Mouse (Mus musculus) heart, adult 2 months (tissue): ENCODE measurements around the gene Flnc. TPM values are rescaled to one million over a fixed set of nuclear protein-coding genes. Genes with fewer than 3 reads are reported as not detected.

ENCODE experiments used
- DNase-seq, 2 experiments: peaks; one replicate each; pipeline ENCODE4 v3.0.0; 2021
- H3K27ac ChIP-seq: fragments of 200-600 bp; 2 replicates; pipeline ENCODE4 v1.8.1; 2022
- H3K27me3 ChIP-seq: fragments of 200-500 bp; 2 replicates; pipeline ENCODE4 v1.6.1; 2012; ENCODE audit warnings: mild to moderate bottlenecking, low read length, inconsistent platforms, mixed read lengths; ENCODE audit not compliant: control insufficient read depth, insufficient read depth
- H3K36me3 ChIP-seq: fragments of 200-500 bp; 2 replicates; pipeline ENCODE4 v1.6.1; 2012; ENCODE audit warnings: low read length, inconsistent platforms; ENCODE audit not compliant: control insufficient read depth, insufficient read depth
- H3K4me1 ChIP-seq: fragments of 200-500 bp; 2 replicates; pipeline ENCODE4 v1.6.1; 2011; ENCODE audit warnings: low read length; ENCODE audit not compliant: control insufficient read depth, insufficient read depth
- H3K4me3 ChIP-seq: fragments of 200-600 bp; 2 replicates; pipeline ENCODE4 v1.8.1; 2022
- H3K79me2 ChIP-seq: fragments of 200-500 bp; replicated peaks from 2 replicates; pipeline ENCODE4 v1.6.1; 2012; ENCODE audit warnings: mild to moderate bottlenecking, inconsistent platforms, low read length, moderate library complexity, mixed read lengths; ENCODE audit not compliant: control insufficient read depth, insufficient read depth
- H3K9ac ChIP-seq: fragments of 200-500 bp; 2 replicates; pipeline ENCODE4 v1.6.1; 2012; ENCODE audit warnings: low read depth, mild to moderate bottlenecking, control low read depth, inconsistent platforms, low read length, mixed read lengths
- CTCF ChIP-seq: fragments of 200-600 bp; IDR thresholded peaks from 2 replicates; pipeline ENCODE4 v1.8.1; 2022; ENCODE audit warnings: antibody characterized with exemption, mild to moderate bottlenecking, moderate library complexity
- EP300 ChIP-seq: fragments of 200-500 bp; IDR thresholded peaks from 2 replicates; pipeline ENCODE4 v1.6.1; 2011; ENCODE audit warnings: low read depth, low read length, control low read depth; ENCODE audit not compliant: insufficient read depth
- POLR2A ChIP-seq: fragments of 200-500 bp; IDR thresholded peaks from 2 replicates; pipeline ENCODE4 v1.6.1; 2011; ENCODE audit warnings: mild to moderate bottlenecking, low read depth, low read length, control low read depth; ENCODE audit not compliant: insufficient read depth
- WGBS: fragments of 180-500 bp; shearing (Covaris S2); methylation state at CpG from one replicate; pipeline ENCODE4 v1.1.7; 2018; 5-methylcytosine and 5-hydroxymethylcytosine counted together
- intact Hi-C: fragments of 180-260 bp; cut with DNase I; formaldehyde crosslinking; loops from one replicate; pipeline ENCODE4 v1.15.1; 2025
- polyA plus RNA-seq: library from polyadenylated mRNA; depleted of rRNA; stranded (reverse); fragments of >200 nt; gene quantifications from 2 replicates; pipeline ENCODE4 v1.2.3, GENCODE M21; 2012
- total RNA-seq, 2 experiments: library from RNA; stranded (reverse); gene quantifications; 2 replicates each; pipeline ENCODE4 v1.2.3; 2021

Gene Flnc
- total and polyA plus RNA-seq, 3 experiments: 56.0 to 222 (median 192) TPM

GRCm38 (mm10) chr6:29433804-29434795, 1.0 kb downstream of the Flnc start:
- no peaks in the 10 kb centered on the region for H3K79me2 ChIP-seq
- H3K36me3 ChIP-seq: no peaks in the 10 kb centered on the region
- peak overlapping the region; percentile 89 for H3K27ac ChIP-seq
- intact Hi-C loops: loop anchor here (5.0 kb wide), 1 partner anchor 72 kb away; no protein-coding TSS in a partner anchor
- peak; percentile 74 to 80 for DNase-seq
- 6% methylated on average over 27 of the region's 27 CpGs for WGBS
- peak overlapping the region; percentile 65 for H3K4me3 ChIP-seq
- H3K9ac ChIP-seq: peak overlapping the region; percentile 79
- TF ChIP-seq CTCF: no peak
- TF ChIP-seq POLR2A: peak; percentile 74
- TF ChIP-seq EP300: 0 out of 2 replicates have a peak, but pooled peaks have one; percentile 17
- H3K4me1 ChIP-seq: no peaks in the 10 kb centered on the region; the same call in 1 of the 2 replicates
- no peaks in the 10 kb centered on the region for H3K27me3 ChIP-seq

GRCm38 (mm10) chr6:29434911-29435691, 2.0 kb downstream of the Flnc start:
- H3K27ac ChIP-seq: peak overlapping the region; percentile 90
- peak overlapping the region; percentile 79 for H3K9ac ChIP-seq
- H3K27me3 ChIP-seq: no peaks in the 10 kb centered on the region
- no peaks in the 10 kb centered on the region for H3K79me2 ChIP-seq
- H3K4me1 ChIP-seq: no peaks in the 10 kb centered on the region; the same call in 1 of the 2 replicates
- WGBS: 10% methylated on average over 13 of the region's 13 CpGs
- 0 out of 2 replicates have a peak, but pooled peaks have one; percentile 55 for TF ChIP-seq EP300
- TF ChIP-seq CTCF: no peak
- 0 out of 2 replicates have a peak, but pooled peaks have one; percentile 5 for TF ChIP-seq POLR2A
- no peaks in the 10 kb centered on the region for H3K36me3 ChIP-seq
- intact Hi-C loops: loop anchor here (5.0 kb wide), 1 partner anchor 73 kb away; no protein-coding TSS in a partner anchor
- H3K4me3 ChIP-seq: peak overlapping the region; percentile 65
- DNase-seq: peak; percentile 63 to 66

GRCm38 (mm10) chr6:29435940-29436451, 2.9 kb downstream of the Flnc start:
- TF ChIP-seq POLR2A (0 out of 2 replicates have a peak, but pooled peaks have one; percentile 5), EP300 (no peak)
- intact Hi-C loops: no loop called here
- Histone ChIP-seq H3K36me3 (no peaks in the 10 kb centered on the region), H3K27ac (peak overlapping the region; percentile 90), H3K9ac (peak overlapping the region; percentile 23), H3K79me2 (no peaks in the 10 kb centered on the region), H3K4me1 (no peaks in the 10 kb centered on the region; the same call in 1 of the 2 replicates), H3K4me3 (peak overlapping the region; percentile 43), H3K27me3 (no peaks in the 10 kb centered on the region)
- DNase-seq: peak; percentile 58 to 65
- WGBS: 8% methylated on average over 6 of the region's 6 CpGs

- intact Hi-C loops: no loop called here
- TF ChIP-seq POLR2A (peak; percentile 52; the same call in 1 of the 2 replicates), CTCF (no peak), EP300 (no peak)
- Histone ChIP-seq H3K9ac (no peak overlapping the region; the same call in 1 of the 2 replicates), H3K36me3 (no peaks in the 10 kb centered on the region), H3K4me1 (no peaks in the 10 kb centered on the region; the same call in 1 of the 2 replicates), H3K4me3 (no peak overlapping the region), H3K79me2 (no peaks in the 10 kb centered on the region), H3K27me3 (no peaks in the 10 kb centered on the region), H3K27ac (peak overlapping the region; percentile 90)
- WGBS: 3% methylated on average over 11 of the region's 11 CpGs
- DNase-seq: peak; percentile 73 to 80
Measured at GRCm38 (mm10) chr6:29436461-29436934, 3.4 kb downstream of the Flnc start.

- no peaks in the 10 kb centered on the region for H3K36me3 ChIP-seq
- 44% methylated on average over 4 of the region's 4 CpGs for WGBS
- no peak overlapping the region for H3K27ac ChIP-seq
Measured at GRCm38 (mm10) chr6:29439251-29439650, 6.2 kb downstream of the Flnc start.

More at GRCm38 (mm10) chr6:29439251-29439650, 6.2 kb downstream of the Flnc start:
- intact Hi-C loops: no loop called here
- peak; percentile 64 to 65 for DNase-seq
- TF ChIP-seq EP300 (no peak), POLR2A (no peak), CTCF (no peak)
- no peaks in the 10 kb centered on the region for H3K79me2 ChIP-seq
- no peak overlapping the region for H3K9ac ChIP-seq
- no peaks in the 10 kb centered on the region for H3K27me3 ChIP-seq
- no peak overlapping the region for H3K4me3 ChIP-seq
- no peaks in the 10 kb centered on the region for H3K4me1 ChIP-seq
